Mouse (Mus musculus) CH12.LX (cell line): Measurements from ENCODE around the gene Zdhhc18. TPM values are rescaled to one million over a fixed set of nuclear protein-coding genes. Genes with fewer than 3 reads are reported as not detected.

Experiments used
- DNase-seq: peaks from one replicate; pipeline ENCODE4 v3.0.0-alpha.2; 2013; ENCODE audit errors: extremely low read depth
- H3K27ac ChIP-seq: 2 replicates; pipeline ENCODE4 v1.5.1; 2012; ENCODE audit warnings: low read depth, mild to moderate bottlenecking, control low read depth, moderate library complexity; ENCODE audit not compliant: insufficient read depth
- H3K27me3 ChIP-seq: replicated peaks from 2 replicates; pipeline ENCODE3; 2012; ENCODE audit warnings: inconsistent platforms
- H3K36me3 ChIP-seq, 2 experiments: replicated peaks in 1 of 2; 2 replicates each; pipeline versions ENCODE3 to v1.6.1; 2012; ENCODE audit warnings: inconsistent platforms in 1 of 2, low read length in 1 of 2, mild to moderate bottlenecking in 1 of 2, mixed read lengths in 1 of 2, moderate library complexity in 1 of 2; ENCODE audit not compliant: control insufficient read depth in 1 of 2, insufficient read depth in 1 of 2
- H3K4me1 ChIP-seq, 2 experiments: 2 replicates each; pipeline ENCODE4 v1.6.1; 2012; ENCODE audit warnings: inconsistent platforms in 1 of 2, moderate library complexity in 1 of 2; ENCODE audit not compliant: insufficient read depth in 2 of 2, control insufficient read depth in 1 of 2
- H3K4me2 ChIP-seq: 2 replicates; pipeline ENCODE4 v1.6.1; 2012; ENCODE audit warnings: low read depth, mild to moderate bottlenecking, control low read depth; ENCODE audit not compliant: poor library complexity, insufficient read depth, severe bottlenecking
- H3K4me3 ChIP-seq, 3 experiments: fragments of 150-350 bp in 1 of 3; sonication (generic) in 1 of 3; replicated peaks in 1 of 3; 2 replicates each; pipeline versions ENCODE3 to v1.5.1; 2011 to 2012; ENCODE audit warnings: low read depth in 2 of 3, low read length in 2 of 3, mild to moderate bottlenecking in 2 of 3, moderate library complexity in 2 of 3, control low read depth in 1 of 3, improper control_type of control experiment in 1 of 3, inconsistent platforms in 1 of 3, mixed read lengths in 1 of 3; ENCODE audit not compliant: poor library complexity in 1 of 3
- H3K79me2 ChIP-seq: replicated peaks from 2 replicates; pipeline ENCODE4 v1.6.1; 2012; ENCODE audit warnings: mild to moderate bottlenecking, moderate library complexity; ENCODE audit not compliant: control insufficient read depth, poor library complexity, insufficient read depth, severe bottlenecking; ENCODE audit errors: extremely low read depth
- H3K9ac ChIP-seq: 2 replicates; pipeline ENCODE4 v1.6.1; 2012; ENCODE audit warnings: low read depth, mild to moderate bottlenecking, control low read depth, moderate library complexity; ENCODE audit not compliant: insufficient read depth
- H3K9me3 ChIP-seq: replicated peaks from 2 replicates; pipeline ENCODE3; 2012; ENCODE audit warnings: low read length, inconsistent platforms, mixed read lengths
- CHD2 ChIP-seq: IDR thresholded peaks from 2 replicates; pipeline ENCODE4 v1.6.1; 2011; ENCODE audit warnings: low read length, improper control_type of control experiment
- CTCF ChIP-seq, 2 experiments: IDR thresholded peaks in 1 of 2; conservative IDR thresholded peaks in 1 of 2; 2 replicates each; pipeline ENCODE4 v1.5.1; 2011 to 2012; ENCODE audit warnings: low read depth in 2 of 2, low read length in 2 of 2, improper control_type of control experiment in 1 of 2, inconsistent platforms in 1 of 2, mild to moderate bottlenecking in 1 of 2, moderate library complexity in 1 of 2
- ETS1 ChIP-seq: conservative IDR thresholded peaks from 2 replicates; pipeline ENCODE4 v1.6.1; 2012; ENCODE audit warnings: low read depth, mild to moderate bottlenecking, inconsistent platforms, low read length, improper control_type of control experiment, moderate library complexity
- JUND ChIP-seq: conservative IDR thresholded peaks from 2 replicates; pipeline ENCODE4 v1.6.1; 2011; ENCODE audit warnings: low read depth, low read length, improper control_type of control experiment
- MAX ChIP-seq: IDR thresholded peaks from 2 replicates; pipeline ENCODE4 v1.6.1; 2011; ENCODE audit warnings: low read length, improper control_type of control experiment
- MXI1 ChIP-seq: IDR thresholded peaks from 2 replicates; pipeline ENCODE4 v1.6.1; 2011; ENCODE audit warnings: mild to moderate bottlenecking, low read depth, low read length, improper control_type of control experiment
- PAX5 ChIP-seq: IDR thresholded peaks from 2 replicates; pipeline ENCODE4 v1.6.1; 2012; ENCODE audit warnings: low read length, inconsistent platforms, mixed read lengths
- POLR2A ChIP-seq: IDR thresholded peaks from 2 replicates; pipeline ENCODE4 v1.6.1; 2011; ENCODE audit warnings: low read depth, mild to moderate bottlenecking, improper control_type of control experiment, low read length
- POLR2AphosphoS2 ChIP-seq: IDR thresholded peaks from 2 replicates; pipeline ENCODE4 v1.6.1; 2011; ENCODE audit warnings: low read depth, low read length, improper control_type of control experiment
- RAD21 ChIP-seq: IDR thresholded peaks from 2 replicates; pipeline ENCODE4 v1.6.1; 2011; ENCODE audit warnings: low read depth, mild to moderate bottlenecking, low read length, improper control_type of control experiment, moderate library complexity
- RCOR1 ChIP-seq: conservative IDR thresholded peaks from 2 replicates; pipeline ENCODE4 v1.6.1; 2012; ENCODE audit warnings: low read depth, mild to moderate bottlenecking, inconsistent platforms, low read length, improper control_type of control experiment
- SMC3 ChIP-seq: IDR thresholded peaks from 2 replicates; pipeline ENCODE4 v1.6.1; 2011; ENCODE audit warnings: low read depth, low read length, improper control_type of control experiment
- TCF12 ChIP-seq: IDR thresholded peaks from 2 replicates; pipeline ENCODE4 v1.6.1; 2014; ENCODE audit warnings: low read depth, mild to moderate bottlenecking, inconsistent platforms, low read length, improper control_type of control experiment
- ZC3H11A ChIP-seq: IDR thresholded peaks from 2 replicates; pipeline ENCODE4 v1.6.1; 2012; ENCODE audit warnings: low read depth, mild to moderate bottlenecking, inconsistent platforms, low read length, improper control_type of control experiment
- ZKSCAN1 ChIP-seq: IDR thresholded peaks from 2 replicates; pipeline ENCODE4 v1.6.1; 2012; ENCODE audit warnings: low read depth, inconsistent platforms, low read length, improper control_type of control experiment, borderline replicate concordance
- dilution Hi-C: fragments of 300-500 bp; cut with MboI; formaldehyde crosslinking; loops from 2 replicates; pipeline ENCODE4 v1.14.3; 2020; ENCODE audit warnings: low sequenced_read_pairs; ENCODE audit not compliant: extremely low pct_unique_long_range_greater_than_20kb, extremely low pct_ligation_motif_present
- in situ Hi-C: fragments of 300-500 bp; cut with MboI; formaldehyde crosslinking; loops from 3 replicates; pipeline ENCODE4 v1.14.3; 2019; ENCODE audit warnings: low sequenced_read_pairs, low pct_ligation_motif_present, low pct_unique_long_range_greater_than_20kb, mixed read lengths
- polyA plus RNA-seq: library from polyadenylated mRNA; unstranded; fragments of >175 nt; gene quantifications from 2 replicates; pipeline ENCODE4 v1.2.1, GENCODE M21; 2012; ENCODE audit warnings: low read depth; ENCODE audit not compliant: insufficient read length
- total RNA-seq, 2 experiments: library from RNA; depleted of rRNA; stranded (reverse); fragments of 300-350 nt in 1 of 2; fragments of >200 nt in 1 of 2; gene quantifications; 2 replicates each; pipeline ENCODE4 v1.2.3; 2012 to 2014

Gene Zdhhc18
- total and polyA plus RNA-seq, 3 experiments: 15.9 to 31.0 (median 24.3) TPM

DNA sequence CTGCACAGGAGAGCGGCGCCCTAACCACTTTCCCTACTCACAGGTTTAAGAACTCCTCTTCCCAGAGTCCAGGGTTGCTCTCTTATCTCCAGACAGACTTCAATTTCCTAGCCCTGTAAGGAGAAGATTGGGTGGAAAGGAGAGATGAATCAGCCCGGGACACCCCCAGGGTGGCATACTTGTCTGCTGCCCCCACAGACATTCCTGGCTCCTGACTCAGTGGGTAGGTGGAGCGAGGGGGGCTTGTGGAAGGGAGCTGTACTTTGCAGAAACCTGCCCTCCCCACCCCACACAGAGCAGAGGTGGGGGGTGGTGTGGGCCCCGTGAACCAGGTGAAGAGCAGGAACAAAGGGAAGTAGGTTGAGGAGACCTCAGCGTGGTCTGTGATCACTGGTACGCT is 54.4 kb downstream of the Zdhhc18 start:
- Histone ChIP-seq H3K4me1 (peaks cover 17 to 54% of the 10 kb centered on the region in 2 experiments), H3K4me3 (no peak overlapping the region), H3K9me3 (no peaks in the 10 kb centered on the region), H3K79me2 (no peaks in the 10 kb centered on the region), H3K27me3 (no peaks in the 10 kb centered on the region), H3K36me3 (peaks cover 6 to 25% of the 10 kb centered on the region in 2 experiments), H3K4me2 (peak overlapping the region; percentile 51), H3K9ac (no peak overlapping the region), H3K27ac (peak overlapping the region; percentile 74)
- dilution Hi-C loops: no loop called here
- no peak for TF ChIP-seq SMC3
- 0 out of 2 replicates have a peak, but pooled peaks have one; percentile 30 for TF ChIP-seq POLR2A
- DNase-seq: no peak
- in situ Hi-C loops: loop anchor here (5.0 to 25.0 kb wide), 3 partner anchors 37 to 492 kb away; partner anchors contain the start of gene Cd52

DNA sequence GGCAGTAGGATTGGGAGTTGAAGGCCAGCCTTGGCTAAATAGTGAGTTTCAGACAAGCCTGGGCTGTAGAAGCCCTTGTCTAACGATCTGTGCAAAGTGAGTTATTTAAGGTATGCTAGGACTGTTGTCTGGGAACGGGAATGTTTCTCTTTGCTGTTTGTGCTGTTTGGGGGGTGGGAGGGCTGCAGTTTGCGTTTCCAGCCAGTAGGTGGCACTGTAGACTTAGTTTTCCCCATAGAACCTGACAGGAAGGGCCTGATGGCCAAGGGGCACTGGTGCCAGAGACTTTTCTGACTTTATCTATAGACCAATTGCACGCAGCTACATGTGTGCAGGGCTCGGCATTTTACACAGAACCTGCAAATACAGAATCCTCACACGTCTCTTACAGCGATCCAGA is 57.4 kb downstream of the Zdhhc18 start:
- in situ Hi-C loops: loop anchor here (25.0 kb wide), 1 partner anchor 495 kb away; the partner anchor contains the start of gene Cd52
- Histone ChIP-seq H3K9ac (no peak overlapping the region), H3K4me2 (no peak overlapping the region), H3K4me1 (peaks cover 12 to 33% of the 10 kb centered on the region in 2 experiments), H3K27me3 (no peaks in the 10 kb centered on the region), H3K27ac (no peak overlapping the region), H3K4me3 (no peak overlapping the region), H3K9me3 (no peaks in the 10 kb centered on the region), H3K79me2 (no peaks in the 10 kb centered on the region; the same call in 1 of the 2 replicates), H3K36me3 (peaks cover 32 to 55% of the 10 kb centered on the region in 2 experiments)
- TF ChIP-seq CTCF (conservative IDR thresholded peaks at IDR 0.05 in 1 of 2, IDR thresholded peaks at IDR 0.05 in 1 of 2; ENCODE audit: low read depth in 2 of 2, low read length in 2 of 2): peak; percentile 68 to 83
- peak; percentile 77 for TF ChIP-seq SMC3
- TF ChIP-seq MAX: no peak
- TF ChIP-seq CHD2: no peak
- TF ChIP-seq ZKSCAN1: no peak
- no peak for TF ChIP-seq TCF12
- no peak for TF ChIP-seq MXI1
- TF ChIP-seq PAX5: no peak
- peak; percentile 3; the same call in 1 of the 2 replicates for TF ChIP-seq ZC3H11A
- no peak for TF ChIP-seq POLR2AphosphoS2
- no peak for TF ChIP-seq RCOR1
- TF ChIP-seq JUND: no peak
- TF ChIP-seq RAD21: peak; percentile 79
- no peak for TF ChIP-seq ETS1
- dilution Hi-C loops: no loop called here
- peak; percentile 62 for DNase-seq
